Mouse (Mus musculus) liver, embryonic 18 days (tissue): ENCODE measurements around the gene 4930555G01Rik. TPM values are rescaled to one million over a fixed set of nuclear protein-coding genes. Genes with fewer than 3 reads are reported as not detected.

Source experiments
- polyA plus RNA-seq: library from polyadenylated mRNA; depleted of rRNA; stranded (reverse); fragments of >200 nt; gene quantifications from 2 replicates; pipeline ENCODE4 v1.2.3, GENCODE M21; 2012; rRNA removed

4930555G01Rik gene
- not detected in 2 replicates for polyA plus RNA-seq

GRCm38 (mm10) chr14:5050329-5050728 lies at the start of gene 4930555G01Rik:
TSS of gene 4930555G01Rik (plus strand) at chr14:5050629.

DNA sequence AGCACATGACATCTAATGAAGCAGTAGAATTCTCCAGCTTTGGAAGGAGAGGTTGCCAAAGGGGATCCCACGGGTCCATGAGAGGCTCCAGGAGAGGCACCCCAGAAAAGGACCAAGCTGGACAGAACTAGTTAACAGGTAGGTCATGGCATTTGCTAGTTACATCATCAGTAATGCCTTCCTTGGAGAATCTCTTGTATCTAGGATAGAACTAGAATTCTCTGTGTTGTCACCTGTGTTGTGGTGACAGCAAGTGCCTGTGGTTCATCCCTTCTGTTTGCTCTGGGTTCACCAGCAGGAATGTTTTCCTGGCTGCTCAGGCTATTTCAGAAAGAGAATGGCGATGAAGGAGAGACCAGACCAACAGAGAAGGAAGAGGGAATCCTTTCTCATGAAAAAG lies 34.8 kb upstream of the 4930555G01Rik start, which contains the start of gene Gm3298:
Gm3298 (plus strand) TSS at position 301 of the 400 bp plus-strand sequence.

DNA sequence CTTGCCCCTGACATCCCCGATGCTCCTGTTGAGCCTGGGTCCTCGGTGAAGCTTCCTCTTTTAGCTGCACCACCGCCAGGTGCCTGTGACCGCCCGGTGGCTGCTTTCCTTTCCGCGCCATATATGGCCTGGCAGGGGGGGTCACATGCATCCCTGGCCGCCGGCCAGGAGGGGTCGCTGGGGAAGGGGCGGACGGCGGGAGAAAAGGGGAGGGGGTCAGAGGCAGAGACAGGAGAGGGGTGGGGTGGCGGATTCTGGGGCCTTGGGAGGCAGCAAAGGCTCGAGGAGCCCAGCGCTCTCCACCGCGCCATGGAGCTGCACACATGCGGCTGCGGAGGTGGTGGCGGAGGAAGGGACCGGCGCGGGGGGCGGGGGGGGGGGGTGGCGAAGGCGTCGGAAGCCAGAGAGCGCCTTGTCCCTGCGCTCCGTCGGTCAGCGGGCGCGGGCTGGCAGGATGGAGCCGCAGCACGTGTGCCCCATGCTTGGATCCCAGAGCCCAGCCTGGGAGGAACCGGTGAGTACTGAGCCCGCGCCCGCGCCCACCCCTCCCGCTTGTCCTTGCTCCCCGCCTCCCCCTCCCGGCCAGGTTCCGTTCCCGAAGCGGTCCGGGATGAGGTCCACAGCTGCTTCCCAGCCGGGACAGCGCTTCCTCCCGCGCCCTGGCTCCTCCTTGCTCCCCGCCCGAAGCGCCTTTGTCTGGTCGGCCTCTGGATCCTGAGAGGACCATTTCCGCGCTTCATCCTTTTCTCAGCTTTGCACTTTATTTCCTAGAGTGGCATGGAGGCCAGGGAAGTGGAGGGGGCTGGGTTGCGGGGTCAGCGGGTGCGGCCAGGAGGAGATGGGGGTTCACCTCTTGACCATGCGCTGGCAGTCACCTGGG lies 20.4 kb downstream of the 4930555G01Rik start, which contains the start of gene Gm8281:
Gm8281 (plus strand) TSS at position 430 of the 880 bp plus-strand sequence.

Other genes starting within 250 kb of the 4930555G01Rik start
- gene Gm3269, start 212.5 kb upstream of the 4930555G01Rik start, polyA plus RNA-seq: not detected in 2 replicates
- gene Gm3264, start 195.1 kb upstream of the 4930555G01Rik start, polyA plus RNA-seq: not detected in 2 replicates
- gene Gm3278, start 158.2 kb upstream of the 4930555G01Rik start, polyA plus RNA-seq: not detected in 2 replicates
- gene Gm8297, start 66.7 kb upstream of the 4930555G01Rik start, polyA plus RNA-seq: not detected in 2 replicates
- gene Gm3298, start 34.7 kb upstream of the 4930555G01Rik start, polyA plus RNA-seq: not detected in 2 replicates
- gene Gm8281, start 20.4 kb downstream of the 4930555G01Rik start, polyA plus RNA-seq: not detected in 2 replicates
- not detected in 2 replicates for gene Gm8279, start 80.9 kb downstream of the 4930555G01Rik start, polyA plus RNA-seq
- not detected in 2 replicates for gene Gm3317, start 113.9 kb downstream of the 4930555G01Rik start, polyA plus RNA-seq
- gene Gm8271, start 135.2 kb downstream of the 4930555G01Rik start, polyA plus RNA-seq: not detected in 2 replicates
- gene Gm3526, start 210.0 kb downstream of the 4930555G01Rik start, polyA plus RNA-seq: not detected in 2 replicates